Mouse (Mus musculus) lung, embryonic 14.5 days (tissue): ENCODE results near the gene Cdh4. TPM values are rescaled to one million over a fixed set of nuclear protein-coding genes. Genes with fewer than 3 reads are reported as not detected.

ENCODE experiments used
- ATAC-seq: fragments of 200-750 bp; cut with Nextera tagmentation; 2 replicates; pipeline ENCODE4 v1.8.0; 2017; ENCODE audit warnings: mild to moderate bottlenecking, moderate TSS enrichment, moderate library complexity; ENCODE audit not compliant: insufficient read depth
- DNase-seq: peaks from one replicate; pipeline ENCODE4 v3.0.0-alpha.2; 2015
- H3K27ac ChIP-seq: fragments of 300-500 bp; sonication (generic); 2 replicates; pipeline ENCODE4 v1.5.1; 2014; ENCODE audit warnings: low read depth, mild to moderate bottlenecking, moderate library complexity
- H3K27me3 ChIP-seq: fragments of 300-500 bp; sonication (generic); 2 replicates; pipeline ENCODE4 v1.6.1; 2014; ENCODE audit warnings: low read length, control low read depth; ENCODE audit not compliant: insufficient read depth
- H3K36me3 ChIP-seq: fragments of 300-500 bp; sonication (generic); 2 replicates; pipeline ENCODE4 v1.6.1; 2014; ENCODE audit warnings: control low read depth; ENCODE audit not compliant: insufficient read depth
- H3K4me1 ChIP-seq: fragments of 300-500 bp; sonication (generic); 2 replicates; pipeline ENCODE4 v1.6.1; 2014; ENCODE audit warnings: antibody characterized with exemption, control low read depth; ENCODE audit not compliant: insufficient read depth
- H3K4me2 ChIP-seq: fragments of 300-500 bp; sonication (generic); 2 replicates; pipeline ENCODE4 v1.6.1; 2014; ENCODE audit warnings: mild to moderate bottlenecking
- H3K4me3 ChIP-seq: fragments of 300-500 bp; sonication (generic); 2 replicates; pipeline ENCODE4 v1.5.1; 2014; ENCODE audit warnings: low read depth, low read length
- H3K9ac ChIP-seq: fragments of 300-500 bp; sonication (generic); 2 replicates; pipeline ENCODE4 v1.6.1; 2014
- H3K9me3 ChIP-seq: fragments of 300-500 bp; sonication (generic); 2 replicates; pipeline ENCODE4 v1.6.1; 2016; ENCODE audit warnings: low read depth, low read length, control low read depth
- CTCF ChIP-seq: IDR thresholded peaks from 2 replicates; pipeline ENCODE4 v1.5.1; 2016; ENCODE audit warnings: antibody characterized with exemption, low read depth
- WGBS: fragments of 180-500 bp; shearing (Covaris S2); extraction: QIAGEN DNeasy Blood & Tissue Kit; methylation state at CpG from one replicate; pipeline ENCODE4 v1.1.7; 2014; 5-methylcytosine and 5-hydroxymethylcytosine counted together
- polyA plus RNA-seq: library from polyadenylated mRNA; unstranded; fragments of >200 nt; fragmentation: Nextera tagmentation; extraction: Ambion mirVana; gene quantifications from 2 replicates; pipeline ENCODE4 v1.2.1, GENCODE M21; 2014

Gene Cdh4
- polyA plus RNA-seq, 1 experiment from 2014 or later = 4.9 TPM

DNA sequence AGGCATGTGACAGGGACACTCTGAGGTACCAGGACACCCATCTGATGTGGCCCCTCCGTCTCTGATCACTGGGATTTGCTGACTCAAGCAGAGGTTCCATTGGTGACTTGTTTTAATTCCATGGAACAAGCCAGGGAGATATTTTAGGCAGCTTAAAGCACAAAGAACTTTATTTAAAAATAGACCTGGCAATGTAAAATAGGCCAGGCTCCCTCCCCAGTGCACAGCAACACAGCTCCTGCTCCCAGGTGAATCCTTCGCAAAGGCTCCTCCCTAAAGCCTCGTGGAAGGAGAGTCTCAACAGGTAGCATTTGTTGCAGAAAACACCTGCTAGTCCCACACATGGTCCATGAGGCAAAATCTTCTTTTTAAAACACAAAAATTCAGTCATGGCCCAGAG is 307.2 kb downstream of the Cdh4 start:
- no peak overlapping the region for H3K4me3 ChIP-seq
- H3K4me2 ChIP-seq = no peak overlapping the region
- no peak for TF ChIP-seq CTCF
- H3K9ac ChIP-seq = no peak overlapping the region
- no peaks in the 10 kb centered on the region for H3K9me3 ChIP-seq
- no peak overlapping the region for H3K27ac ChIP-seq
- no peaks in the 10 kb centered on the region for H3K36me3 ChIP-seq
- no peaks in the 10 kb centered on the region for H3K27me3 ChIP-seq
- 62% methylated on average over 3 of the region's 3 CpGs for WGBS
- ATAC-seq (no peak), DNase-seq (no peak)
- H3K4me1 ChIP-seq = no peaks in the 10 kb centered on the region

- Histone ChIP-seq H3K27me3 (no peaks in the 10 kb centered on the region), H3K4me2 (no peak overlapping the region), H3K9ac (no peak overlapping the region), H3K27ac (no peak overlapping the region), H3K4me1 (no peaks in the 10 kb centered on the region), H3K4me3 (no peak overlapping the region), H3K36me3 (no peaks in the 10 kb centered on the region), H3K9me3 (no peaks in the 10 kb centered on the region)
- WGBS = 80% methylated on average over 9 of the region's 9 CpGs
- ATAC-seq = no peak
- no peak for DNase-seq
- TF ChIP-seq CTCF = no peak
These were observed 311.6 kb downstream of the Cdh4 start for GRCm38 (mm10) chr2:179753811-179754210.

- Histone ChIP-seq H3K9ac (no peak overlapping the region), H3K4me3 (no peak overlapping the region), H3K4me1 (no peaks in the 10 kb centered on the region), H3K9me3 (no peaks in the 10 kb centered on the region), H3K27ac (no peak overlapping the region), H3K36me3 (no peaks in the 10 kb centered on the region), H3K27me3 (no peaks in the 10 kb centered on the region), H3K4me2 (no peak overlapping the region)
- 49% methylated on average over 11 of the region's 11 CpGs for WGBS
- no peak for TF ChIP-seq CTCF
- no peak for ATAC-seq
- DNase-seq = no peak
These were observed 312.5 kb downstream of the Cdh4 start for GRCm38 (mm10) chr2:179754776-179755175.

- H3K9ac ChIP-seq = no peak overlapping the region
- no peak overlapping the region for H3K27ac ChIP-seq
- ATAC-seq (no peak), DNase-seq (no peak)
- TF ChIP-seq CTCF = no peak
- H3K36me3 ChIP-seq = no peaks in the 10 kb centered on the region
- no peak overlapping the region for H3K4me2 ChIP-seq
- H3K4me3 ChIP-seq = no peak overlapping the region
- WGBS = 41% methylated on average over 9 of the region's 9 CpGs
- no peaks in the 10 kb centered on the region for H3K9me3 ChIP-seq
- H3K4me1 ChIP-seq = no peaks in the 10 kb centered on the region
- H3K27me3 ChIP-seq = peaks cover 16% of the 10 kb centered on the region
These were observed 319.6 kb downstream of the Cdh4 start for GRCm38 (mm10) chr2:179761718-179762441.

DNA sequence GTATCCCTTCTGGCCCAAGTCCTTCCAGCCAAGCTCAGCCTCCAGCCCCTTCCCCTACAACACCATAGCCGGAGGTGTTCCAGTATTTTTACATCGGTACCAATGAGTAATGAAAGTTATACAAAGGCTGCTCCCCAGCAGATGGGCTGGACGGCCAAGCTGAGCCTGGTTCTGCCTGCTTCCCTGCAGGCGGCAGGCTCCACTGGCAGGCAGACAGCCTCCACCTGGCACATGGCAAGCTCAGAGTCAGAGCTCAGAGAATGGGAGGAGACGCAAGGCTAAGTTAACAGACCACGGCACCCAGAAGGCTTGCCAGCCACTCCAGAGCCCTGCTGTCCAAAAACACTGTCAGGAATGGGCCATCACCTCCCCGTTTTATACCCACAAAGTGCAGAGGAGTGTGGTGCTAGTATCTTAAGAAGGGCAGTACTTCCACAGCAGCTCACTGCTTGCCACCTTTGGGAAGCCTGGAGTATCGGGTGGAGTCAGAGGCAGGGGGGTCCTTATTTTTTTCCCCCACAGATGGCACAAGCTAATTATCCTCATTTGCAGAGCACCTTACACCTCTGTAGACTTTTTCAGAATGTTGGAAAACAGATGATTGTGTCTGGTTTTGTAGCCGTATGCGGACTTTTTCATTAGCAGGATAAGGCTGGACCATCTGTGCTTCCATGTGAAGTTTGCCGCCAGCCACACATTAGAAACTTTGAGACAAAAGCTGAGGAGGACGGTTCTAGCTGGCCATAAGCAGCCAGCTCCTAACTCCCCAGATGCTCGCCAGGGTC is 320.5 kb downstream of the Cdh4 start:
- DNase-seq (no peak), ATAC-seq (no peak)
- H3K4me3 ChIP-seq = no peak overlapping the region
- H3K36me3 ChIP-seq = no peaks in the 10 kb centered on the region
- no peaks in the 10 kb centered on the region for H3K9me3 ChIP-seq
- no peak for TF ChIP-seq CTCF
- no peak overlapping the region for H3K9ac ChIP-seq
- H3K27ac ChIP-seq = no peak overlapping the region
- 63% methylated on average over 13 of the region's 13 CpGs for WGBS
- H3K4me2 ChIP-seq = no peak overlapping the region
- H3K27me3 ChIP-seq = peaks cover 23% of the 10 kb centered on the region
- no peaks in the 10 kb centered on the region for H3K4me1 ChIP-seq

DNA sequence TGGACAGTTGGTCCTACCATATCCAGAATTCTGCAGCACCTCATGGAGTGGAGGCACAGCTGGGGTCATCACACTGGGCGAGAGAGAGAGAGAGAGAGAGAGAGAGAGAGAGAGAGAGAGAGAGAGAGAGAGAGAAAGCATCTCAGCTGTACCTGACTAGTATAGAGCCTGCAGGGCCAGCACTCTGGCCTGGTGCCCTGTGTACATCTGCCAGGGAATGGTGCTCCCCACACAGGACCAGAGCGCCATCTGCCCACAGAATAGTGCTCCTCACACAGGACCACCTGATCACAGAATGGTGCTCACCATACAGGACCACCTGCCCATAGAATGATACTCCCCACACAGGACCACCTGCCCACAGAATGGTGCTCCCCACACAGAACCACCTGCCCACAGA is 322.2 kb downstream of the Cdh4 start:
- ATAC-seq = no peak
- 89% methylated on average over 2 of the region's 2 CpGs for WGBS

More for the DNA sequence above, 322.2 kb downstream of the Cdh4 start:
- Histone ChIP-seq H3K9me3 (no peaks in the 10 kb centered on the region), H3K36me3 (no peaks in the 10 kb centered on the region), H3K9ac (no peak overlapping the region), H3K27ac (no peak overlapping the region), H3K4me1 (peaks cover 7% of the 10 kb centered on the region), H3K4me3 (no peak overlapping the region), H3K4me2 (no peak overlapping the region), H3K27me3 (peaks cover 28% of the 10 kb centered on the region)
- DNase-seq = no peak
- TF ChIP-seq CTCF = no peak
